Mouse (Mus musculus) liver, adult 2 months (tissue): ENCODE data around the gene Cd82. TPM values are rescaled to one million over a fixed set of nuclear protein-coding genes. Genes with fewer than 3 reads are reported as not detected.
A peak's percentile ranks its signal among the peaks of the same experiment; 100 is the strongest.

Experiments used
- DNase-seq: peaks from one replicate; pipeline ENCODE4 v3.0.0-alpha.2; 2011; ENCODE audit warnings: low read depth, low spot score; ENCODE audit errors: extremely low read depth
- H3K27ac ChIP-seq: fragments of 200-500 bp; replicated peaks from 2 replicates; pipeline ENCODE4 v1.5.1; 2012; ENCODE audit warnings: low read depth, mild to moderate bottlenecking, control low read depth, inconsistent platforms, low read length; ENCODE audit not compliant: insufficient read depth
- H3K27me3 ChIP-seq: fragments of 200-500 bp; 2 replicates; pipeline ENCODE4 v1.6.1; 2012; ENCODE audit warnings: mild to moderate bottlenecking, moderate library complexity, low read length, inconsistent platforms; ENCODE audit not compliant: control insufficient read depth, insufficient read depth
- H3K36me3 ChIP-seq: fragments of 200-500 bp; 2 replicates; pipeline ENCODE4 v1.6.1; 2012; ENCODE audit warnings: low read length, inconsistent platforms; ENCODE audit not compliant: control insufficient read depth, insufficient read depth
- H3K4me1 ChIP-seq: fragments of 200-500 bp; 2 replicates; pipeline ENCODE4 v1.6.1; 2011; ENCODE audit warnings: low read length; ENCODE audit not compliant: control insufficient read depth, insufficient read depth
- H3K4me3 ChIP-seq: fragments of 200-500 bp; 2 replicates; pipeline ENCODE4 v1.5.1; 2011; ENCODE audit warnings: low read depth, mild to moderate bottlenecking, control low read depth, low read length, moderate library complexity; ENCODE audit not compliant: insufficient read depth
- H3K79me2 ChIP-seq: fragments of 200-500 bp; 2 replicates; pipeline ENCODE4 v1.6.1; 2012; ENCODE audit warnings: inconsistent platforms, mild to moderate bottlenecking, low read length, moderate library complexity; ENCODE audit not compliant: control insufficient read depth, insufficient read depth
- H3K9ac ChIP-seq: fragments of 200-500 bp; 2 replicates; pipeline ENCODE4 v1.6.1; 2012; ENCODE audit warnings: low read depth, mild to moderate bottlenecking, control low read depth, inconsistent platforms, low read length
- CTCF ChIP-seq: fragments of 200-500 bp; IDR thresholded peaks from 2 replicates; pipeline ENCODE4 v1.5.1; 2011; ENCODE audit warnings: low read depth, low read length, control low read depth
- POLR2A ChIP-seq: fragments of 200-500 bp; IDR thresholded peaks from 2 replicates; pipeline ENCODE4 v1.6.1; 2011; ENCODE audit warnings: low read length, control low read depth; ENCODE audit not compliant: insufficient read depth; ENCODE audit errors: extremely low read depth
- WGBS: fragments of 180-500 bp; shearing (Covaris S2); methylation state at CpG from one replicate; pipeline ENCODE4 v1.1.7; 2018; 5-methylcytosine and 5-hydroxymethylcytosine counted together
- polyA plus RNA-seq: library from polyadenylated mRNA; depleted of rRNA; stranded (reverse); fragments of >200 nt; gene quantifications from 2 replicates; pipeline ENCODE4 v1.2.3, GENCODE M21; 2012
- total RNA-seq: library from RNA; depleted of rRNA; stranded (reverse); fragments of >200 nt; gene quantifications from 2 replicates; pipeline ENCODE4 v1.2.3, GENCODE M21; 2014

The Cd82 gene
- total and polyA plus RNA-seq, 2 experiments, result 81.6 to 148 TPM

GRCm38 (mm10) chr2:93438335-93438734, 24.6 kb downstream of the Cd82 start:
- H3K27me3 ChIP-seq, result no peaks in the 10 kb centered on the region
- peaks cover 3% of the 10 kb centered on the region; the same call in 1 of the 2 replicates for H3K36me3 ChIP-seq
- DNase-seq, result no peak
- no peak overlapping the region for H3K4me3 ChIP-seq
- H3K27ac ChIP-seq, result no peak overlapping the region
- H3K4me1 ChIP-seq, result peaks cover 8% of the 10 kb centered on the region
- no peak overlapping the region for H3K9ac ChIP-seq
- H3K79me2 ChIP-seq, result peaks cover 6% of the 10 kb centered on the region; the same call in 1 of the 2 replicates
- 92% methylated on average over 6 of the region's 6 CpGs for WGBS
- TF ChIP-seq CTCF (no peak), POLR2A (no peak)

GRCm38 (mm10) chr2:93435577-93435976, 27.4 kb downstream of the Cd82 start:
- peak; percentile 80 for DNase-seq
- 23% methylated on average over 4 of the region's 4 CpGs for WGBS
- H3K79me2 ChIP-seq, result 0 out of 2 replicates have a peak, but pooled peaks cover 2% of the 10 kb centered on the region
- H3K27me3 ChIP-seq, result no peaks in the 10 kb centered on the region
- H3K27ac ChIP-seq, result peak overlapping the region; percentile 35
- H3K9ac ChIP-seq, result no peak overlapping the region
- H3K36me3 ChIP-seq, result peaks cover 3% of the 10 kb centered on the region; the same call in 1 of the 2 replicates
- peaks cover 8% of the 10 kb centered on the region for H3K4me1 ChIP-seq
- H3K4me3 ChIP-seq, result no peak overlapping the region
- no peak for TF ChIP-seq POLR2A
- TF ChIP-seq CTCF, result no peak

GRCm38 (mm10) chr2:93434896-93435295, 28.0 kb downstream of the Cd82 start:
- TF ChIP-seq CTCF, result no peak
- no peak for TF ChIP-seq POLR2A
- H3K9ac ChIP-seq, result no peak overlapping the region
- H3K4me1 ChIP-seq, result peaks cover 8% of the 10 kb centered on the region
- no peak overlapping the region for H3K27ac ChIP-seq
- 0 out of 2 replicates have a peak, but pooled peaks cover 2% of the 10 kb centered on the region for H3K79me2 ChIP-seq
- no peaks in the 10 kb centered on the region for H3K27me3 ChIP-seq
- 92% methylated on average over 3 of the region's 3 CpGs for WGBS
- H3K4me3 ChIP-seq, result no peak overlapping the region
- H3K36me3 ChIP-seq, result peaks cover 3% of the 10 kb centered on the region; the same call in 1 of the 2 replicates
- DNase-seq, result no peak

- no peak overlapping the region for H3K4me3 ChIP-seq
- H3K27ac ChIP-seq, result no peak overlapping the region
Measured at GRCm38 (mm10) chr2:93433543-93433942, 29.4 kb downstream of the Cd82 start.

GRCm38 (mm10) chr2:93432600-93433389, 30.1 kb downstream of the Cd82 start:
- no peaks in the 10 kb centered on the region for H3K79me2 ChIP-seq
- no peak overlapping the region for H3K27ac ChIP-seq
- 52% methylated on average over 6 of the region's 6 CpGs for WGBS
- TF ChIP-seq POLR2A (no peak), CTCF (no peak)
- H3K9ac ChIP-seq, result no peak overlapping the region
- peak; percentile 72 for DNase-seq
- peaks cover 8% of the 10 kb centered on the region for H3K4me1 ChIP-seq
- no peak overlapping the region for H3K4me3 ChIP-seq
- H3K27me3 ChIP-seq, result no peaks in the 10 kb centered on the region
- H3K36me3 ChIP-seq, result peaks cover 5% of the 10 kb centered on the region; the same call in 1 of the 2 replicates

More at GRCm38 (mm10) chr2:93433543-93433942, 29.4 kb downstream of the Cd82 start:
- Histone ChIP-seq H3K27me3 (no peaks in the 10 kb centered on the region), H3K9ac (no peak overlapping the region), H3K36me3 (peaks cover 3% of the 10 kb centered on the region; the same call in 1 of the 2 replicates), H3K79me2 (0 out of 2 replicates have a peak, but pooled peaks cover 2% of the 10 kb centered on the region), H3K4me1 (peaks cover 8% of the 10 kb centered on the region)
- TF ChIP-seq POLR2A, result no peak
- no peak for TF ChIP-seq CTCF
- 93% methylated on average over 5 of the region's 5 CpGs for WGBS
- no peak for DNase-seq
